Mouse (Mus musculus): ENCODE data around the gene Qrich1.

Qrich1 gene

GRCm38 (mm10) chr9:108492043-108492750, 24.4 kb upstream of the Qrich1 start:
- no peak for DNase-seq (ENCODE audit: extremely low read depth, low read depth, low spot score)

DNA sequence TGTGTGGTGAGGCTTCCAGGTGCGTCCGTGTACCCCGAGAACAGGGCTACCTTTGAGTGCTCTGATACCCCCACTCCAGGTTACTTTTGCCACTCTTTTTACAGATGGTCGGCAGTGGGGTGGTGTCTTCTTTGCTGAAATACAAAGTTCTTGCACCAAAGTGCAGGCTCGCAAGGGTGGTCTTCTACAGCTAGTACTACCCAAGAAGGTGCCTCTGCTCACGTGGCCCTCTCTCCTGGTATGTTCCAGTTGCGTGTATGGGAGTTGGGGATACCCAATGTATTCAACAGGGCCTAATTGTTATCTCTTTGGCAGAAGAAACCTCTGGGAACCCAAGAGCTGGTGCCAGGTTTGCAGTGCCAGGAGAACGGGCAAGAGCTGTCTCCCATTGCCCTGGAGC, 23.4 kb upstream of the Qrich1 start:
- DNase-seq (ENCODE audit: extremely low read depth, low read depth, low spot score) = no peak

GRCm38 (mm10) chr9:108494146-108494825, 22.3 kb upstream of the Qrich1 start:
- DNase-seq (ENCODE audit: extremely low read depth, low read depth, low spot score) = no peak

DNA sequence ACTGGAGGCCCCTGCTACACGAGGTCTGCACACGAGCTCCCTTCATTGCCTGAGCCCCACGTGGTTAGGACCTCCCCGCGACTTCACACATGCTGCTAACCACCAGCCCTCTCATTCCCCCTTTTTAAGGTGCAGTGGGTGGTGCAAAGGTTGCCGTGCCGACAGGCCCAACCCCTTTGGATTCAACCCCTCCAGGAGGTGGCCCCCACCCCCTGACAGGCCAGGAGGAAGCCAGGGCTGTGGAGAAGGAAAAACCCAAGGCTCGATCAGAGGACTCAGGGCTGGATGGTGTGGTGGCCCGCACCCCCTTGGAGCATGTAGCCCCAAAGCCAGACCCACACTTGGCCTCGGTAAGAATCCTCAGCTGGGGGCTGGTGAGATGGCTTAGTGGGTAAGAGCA, 21.7 kb upstream of the Qrich1 start:
- DNase-seq (ENCODE audit: extremely low read depth, low read depth, low spot score) = no peak

DNA sequence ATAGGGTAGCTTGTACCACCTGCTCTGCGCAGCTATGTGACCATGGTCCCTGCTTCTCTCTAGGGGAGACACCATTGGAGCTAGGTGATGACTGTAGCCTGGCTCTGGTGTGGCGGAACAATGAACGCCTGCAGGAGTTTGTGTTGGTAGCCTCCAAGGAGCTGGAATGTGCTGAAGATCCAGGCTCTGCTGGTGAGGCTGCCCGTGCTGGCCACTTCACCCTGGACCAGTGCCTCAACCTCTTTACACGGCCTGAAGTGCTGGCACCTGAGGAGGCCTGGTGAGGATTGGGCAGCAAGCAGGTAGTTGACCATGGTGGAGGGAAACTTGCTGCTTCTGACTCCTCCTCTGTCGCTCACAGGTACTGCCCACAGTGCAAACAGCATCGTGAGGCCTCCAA, 17.4 kb upstream of the Qrich1 start:
- no peak for DNase-seq (ENCODE audit: extremely low read depth, low read depth, low spot score)

DNA sequence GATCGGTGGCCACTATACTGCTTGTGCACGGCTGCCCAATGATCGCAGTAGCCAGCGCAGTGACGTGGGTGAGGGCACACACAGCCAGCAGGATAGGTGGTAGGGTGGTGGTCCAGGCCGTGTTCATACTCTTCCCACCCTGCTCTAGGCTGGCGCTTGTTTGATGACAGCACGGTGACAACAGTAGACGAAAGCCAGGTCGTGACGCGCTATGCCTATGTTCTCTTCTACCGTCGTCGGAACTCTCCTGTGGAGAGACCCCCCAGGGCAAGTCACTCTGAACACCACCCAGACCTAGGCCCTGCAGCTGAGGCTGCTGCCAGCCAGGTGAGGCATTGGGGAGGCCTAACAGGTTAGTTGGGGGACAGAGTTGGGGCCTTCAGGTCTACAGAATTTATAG, 16.7 kb upstream of the Qrich1 start:
- DNase-seq (ENCODE audit: extremely low read depth, low read depth, low spot score) = no peak

DNA sequence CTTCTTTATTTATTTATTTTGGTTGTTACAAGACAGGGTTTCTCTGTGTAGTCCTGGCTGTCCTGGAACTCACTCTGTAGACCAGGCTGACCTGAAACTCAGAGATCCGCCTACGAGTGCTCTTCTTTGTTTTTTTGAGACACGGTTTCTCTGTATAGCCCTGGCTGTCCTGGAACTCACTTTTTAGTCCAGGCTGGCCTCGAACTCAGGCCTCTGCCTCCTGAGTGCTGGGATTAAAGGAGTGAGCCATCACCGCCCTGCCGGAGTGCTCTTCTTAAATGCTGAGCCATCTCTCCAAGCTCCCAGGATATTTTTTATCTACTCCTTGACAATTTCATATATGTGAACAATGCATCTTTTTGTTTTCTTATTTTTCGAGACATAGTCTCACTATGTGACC, 9.7 kb upstream of the Qrich1 start:
- no peak for DNase-seq (ENCODE audit: extremely low read depth, low read depth, low spot score)

DNA sequence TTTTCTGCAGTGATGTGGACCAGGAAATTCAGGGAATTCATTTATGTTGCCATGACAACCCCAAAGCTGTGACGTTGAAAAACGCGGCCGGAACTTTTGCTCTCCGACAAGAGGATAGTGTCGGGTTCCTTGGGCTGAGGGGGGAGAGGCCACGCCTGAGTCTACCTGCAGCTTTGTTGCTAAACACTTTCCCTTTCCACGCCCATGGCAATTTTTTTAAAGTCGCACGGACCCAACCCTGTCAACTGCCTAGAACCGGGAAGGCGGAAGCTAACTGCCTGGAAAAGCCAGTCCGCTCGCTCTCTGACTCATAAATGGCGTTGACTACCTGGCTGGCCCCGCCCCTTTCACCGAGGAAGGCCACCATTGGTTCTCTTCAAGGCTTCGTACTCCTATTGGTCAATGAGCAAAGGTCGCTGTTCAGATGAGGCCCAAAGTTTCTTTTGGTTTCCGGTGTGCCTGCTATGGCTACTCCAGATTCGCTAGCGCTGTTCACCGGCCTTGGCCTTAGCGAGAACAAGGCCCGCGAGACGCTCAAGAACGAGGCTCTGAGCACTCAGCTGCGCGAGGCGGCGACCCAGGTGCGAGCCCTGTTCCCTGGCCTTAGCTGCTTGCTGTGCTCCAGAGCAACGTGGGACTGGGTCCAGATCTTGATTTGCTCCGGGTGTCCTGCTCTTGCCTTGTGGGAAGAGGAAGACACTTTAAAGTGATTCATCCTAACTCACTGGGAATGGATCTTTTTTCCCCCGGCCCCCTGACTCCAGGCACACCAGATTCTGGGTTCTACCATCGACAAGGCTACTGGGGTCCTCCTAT, 8.8 kb upstream of the Qrich1 start, which contains the start of gene Qars:
Gene Qars, plus strand, starts transcription at position 88 of the 816 bp plus-strand sequence.
- DNase-seq (ENCODE audit: extremely low read depth, low read depth, low spot score) = peak; percentile 84

DNA sequence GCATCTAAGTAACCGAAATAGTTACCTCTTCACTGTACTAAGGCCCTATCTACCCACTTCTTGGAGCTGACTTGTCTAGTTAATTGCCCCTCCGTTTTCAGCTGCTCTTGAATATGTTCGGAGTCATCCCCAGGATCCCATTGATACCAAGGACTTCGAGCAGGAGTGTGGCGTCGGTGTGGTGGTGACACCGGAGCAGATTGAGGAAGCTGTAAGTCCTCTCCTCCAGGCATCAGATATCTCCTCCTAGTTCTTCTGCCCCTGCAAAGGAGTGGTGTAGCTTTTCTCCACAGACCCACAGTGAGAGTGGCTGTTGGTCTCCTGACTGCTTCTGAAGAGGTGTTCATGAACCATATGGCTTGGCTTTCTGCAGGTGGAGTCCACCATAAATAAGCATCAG, 7.8 kb upstream of the Qrich1 start:
- DNase-seq (ENCODE audit: extremely low read depth, low read depth, low spot score) = no peak

DNA sequence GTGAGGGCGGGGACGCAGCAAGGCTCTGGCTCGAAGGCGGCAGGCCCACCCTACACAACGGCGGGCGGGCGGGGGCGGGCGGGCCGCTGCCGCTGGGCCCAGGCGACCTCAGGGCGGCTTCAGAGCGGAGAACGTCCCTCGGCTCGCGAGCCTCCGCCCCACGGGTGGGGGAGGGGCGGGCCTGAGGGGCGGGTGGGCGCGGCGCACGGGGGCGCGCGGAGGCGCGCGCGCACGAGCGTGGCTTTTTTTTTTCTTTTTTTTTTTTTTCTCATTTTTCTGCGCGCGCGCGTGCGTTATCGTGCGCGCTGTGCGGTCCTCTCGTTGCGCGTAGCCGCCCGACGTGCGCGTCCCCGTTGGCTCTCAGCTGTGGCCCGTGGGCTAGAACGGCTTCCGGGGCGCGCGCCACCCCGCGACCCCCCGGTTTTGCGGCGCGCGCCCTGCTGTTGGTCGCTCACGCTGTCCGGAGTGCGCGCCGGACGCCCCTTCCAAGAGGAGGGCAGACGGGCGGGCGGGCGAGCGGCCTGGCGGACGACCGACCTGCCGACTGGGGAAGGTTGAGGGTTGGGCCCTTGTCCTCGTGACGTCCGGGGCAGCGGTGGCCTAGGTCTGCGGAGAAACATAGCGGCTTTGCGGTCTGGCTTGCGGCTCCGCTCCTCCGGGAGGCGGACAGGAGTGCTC, 786 bp downstream of the Qrich1 start:
- no peak for DNase-seq (ENCODE audit: extremely low read depth, low read depth, low spot score)

GRCm38 (mm10) chr9:108517931-108518332, 1.3 kb downstream of the Qrich1 start:
- DNase-seq (ENCODE audit: extremely low read depth, low read depth, low spot score) = no peak

DNA sequence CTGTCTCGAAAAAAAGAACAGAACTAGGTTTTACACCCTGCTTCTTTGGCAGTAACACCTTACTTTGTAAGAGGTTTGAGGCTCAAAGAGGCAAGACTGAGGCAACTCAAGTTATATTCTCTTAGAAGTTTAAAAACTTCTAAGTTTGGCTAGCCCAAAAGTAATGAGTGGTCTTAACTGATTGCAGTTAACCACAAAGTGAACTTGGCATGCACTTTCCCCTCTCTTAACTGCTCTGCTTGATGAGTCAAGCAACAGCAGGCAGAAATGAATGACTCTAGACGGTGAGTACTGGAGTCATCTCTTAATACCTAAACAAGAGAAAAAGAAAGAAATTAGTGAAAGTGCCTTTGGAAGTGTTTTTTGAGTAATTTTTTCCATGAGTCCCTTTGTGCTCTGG, 5.0 kb downstream of the Qrich1 start:
- no peak for DNase-seq (ENCODE audit: extremely low read depth, low read depth, low spot score)

GRCm38 (mm10) chr9:108523341-108523740, 6.7 kb downstream of the Qrich1 start:
- no peak for DNase-seq (ENCODE audit: extremely low read depth, low read depth, low spot score)

DNA sequence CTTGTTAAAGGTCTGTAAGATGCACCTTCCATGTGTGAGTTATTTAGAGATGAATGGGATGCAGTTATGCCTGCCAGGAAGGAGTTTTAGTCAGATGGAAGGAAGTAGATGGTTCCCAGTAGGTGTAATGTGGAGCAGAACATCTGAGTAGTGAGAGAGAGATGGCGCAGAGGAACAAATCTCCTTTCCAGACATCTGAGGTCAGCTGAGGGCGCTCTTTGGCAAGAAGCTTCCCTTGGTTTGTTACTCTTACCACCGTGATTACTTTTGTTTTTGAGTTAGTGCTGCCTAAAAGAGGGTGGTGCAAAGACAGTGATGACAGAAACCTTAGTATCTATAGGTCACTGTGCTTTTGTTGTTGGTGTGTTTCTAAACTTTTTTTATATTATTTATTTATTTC, 8.8 kb downstream of the Qrich1 start:
- DNase-seq (ENCODE audit: extremely low read depth, low read depth, low spot score) = no peak

DNA sequence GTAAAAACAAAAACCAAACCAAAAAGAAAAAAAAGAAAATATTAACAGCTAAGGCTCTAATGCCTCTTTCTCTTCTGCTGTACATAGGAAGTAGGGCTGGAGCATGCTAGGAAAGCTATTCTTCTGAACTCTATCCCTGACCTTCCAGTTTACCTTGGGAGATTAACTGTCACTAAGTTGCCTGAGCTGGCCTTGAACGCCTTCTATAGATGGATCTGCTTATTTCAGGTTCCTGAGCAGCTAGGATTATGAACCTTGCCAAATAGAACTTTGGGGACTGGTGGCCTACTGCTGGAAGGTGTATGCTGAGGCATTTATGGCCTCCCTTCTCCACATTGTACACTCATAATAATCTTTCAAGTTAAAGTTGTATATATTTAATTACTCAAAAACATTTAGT, 14.3 kb downstream of the Qrich1 start:
- no peak for DNase-seq (ENCODE audit: extremely low read depth, low read depth, low spot score)

GRCm38 (mm10) chr9:108531496-108531895, 14.9 kb downstream of the Qrich1 start:
- no peak for DNase-seq (ENCODE audit: extremely low read depth, low read depth, low spot score)

DNA sequence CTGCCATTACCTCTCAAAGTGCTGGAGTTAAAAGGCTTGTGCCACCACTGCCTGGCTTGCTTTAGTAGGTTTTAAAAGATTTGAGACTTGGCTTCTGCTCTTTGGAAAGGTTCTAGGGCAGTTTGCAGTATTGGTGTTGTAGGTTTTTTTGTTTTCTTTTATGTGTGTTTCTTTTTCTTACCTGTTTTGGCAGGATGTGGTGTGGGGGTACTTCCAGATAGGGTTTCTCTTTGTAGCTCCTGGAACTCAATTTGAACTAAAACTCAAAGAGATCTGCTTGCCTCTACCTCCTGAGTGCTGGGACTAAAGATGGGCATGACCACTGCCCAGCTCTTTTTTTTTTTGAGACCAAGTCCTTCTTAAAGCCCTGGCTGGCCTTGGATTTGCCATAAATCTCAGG, 24.2 kb downstream of the Qrich1 start:
- DNase-seq (ENCODE audit: extremely low read depth, low read depth, low spot score) = no peak

DNA sequence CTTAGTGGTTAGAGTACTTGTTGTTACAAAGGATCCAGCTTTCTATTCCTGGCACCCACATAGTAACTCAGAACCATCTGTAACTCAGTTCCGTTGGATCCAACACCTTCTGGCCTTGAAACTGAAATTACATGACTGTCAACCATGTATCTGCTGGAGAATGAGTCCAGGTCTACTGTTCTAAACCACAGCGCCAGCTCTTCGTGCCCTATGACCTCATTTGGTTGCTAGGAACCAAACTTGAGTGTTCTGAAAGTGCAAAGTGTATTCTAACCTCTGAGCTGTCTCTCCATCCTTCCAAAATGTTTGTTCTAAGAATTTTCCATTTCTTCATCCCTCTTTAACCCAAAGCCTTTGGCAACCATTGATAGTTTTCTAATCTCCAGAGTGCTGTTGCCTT, 29.4 kb downstream of the Qrich1 start:
- no peak for DNase-seq (ENCODE audit: extremely low read depth, low read depth, low spot score)

- no peak for DNase-seq (ENCODE audit: extremely low read depth, low read depth, low spot score)
Measured at GRCm38 (mm10) chr9:108546875-108547274, 30.3 kb downstream of the Qrich1 start.

- no peak for DNase-seq (ENCODE audit: extremely low read depth, low read depth, low spot score)
Measured at GRCm38 (mm10) chr9:108559169-108559568, 42.6 kb downstream of the Qrich1 start.

- peak; percentile 68 for DNase-seq (ENCODE audit: extremely low read depth, low read depth, low spot score)
Measured at GRCm38 (mm10) chr9:108560227-108560841, 43.7 kb downstream of the Qrich1 start, which contains the start of gene Impdh2. Impdh2 (plus strand) TSS chr9:108560286.
